Mouse (Mus musculus): ENCODE measurements at regions not wholly inside any gene's neighbourhood (a gene's known extent, or its start where the extent isn't known, plus 50 kb on each side); places are given as distances from the start of the nearest gene placed in this dataset.
"Not testable (repeated sequence)": the region's sequence is repeated elsewhere in the genome, so short reads cannot be mapped to it uniquely, and the experiment has no call there.

GRCm38 (mm10) chr8:89499831-89500230, 455.9 kb upstream of the Sall1 start:
- DNase-seq (ENCODE audit: low spot score): no peak
- intact Hi-C loops (cut with DNase I): no loop called here

GRCm38 (mm10) chr8:89498088-89498695, 454.2 kb upstream of the Sall1 start:
- DNase-seq (ENCODE audit: low spot score): no peak

GRCm38 (mm10) chr8:89492336-89492735, 448.4 kb upstream of the Sall1 start:
- intact Hi-C loops (cut with DNase I): no loop called here
- DNase-seq (ENCODE audit: low spot score): no peak

More at GRCm38 (mm10) chr8:89498088-89498695, 454.2 kb upstream of the Sall1 start:
- intact Hi-C loops (cut with DNase I): no loop called here

- intact Hi-C loops (cut with DNase I); DNase-seq (ENCODE audit: low spot score): not testable (repeated sequence)
These were observed 438.5 kb upstream of the Sall1 start for GRCm38 (mm10) chr8:89482481-89482880.

GRCm38 (mm10) chr8:89476930-89477329, 433.0 kb upstream of the Sall1 start:
- intact Hi-C loops (cut with DNase I): no loop called here

GRCm38 (mm10) chr8:89471116-89471515, 427.2 kb upstream of the Sall1 start:
- no peak for DNase-seq (ENCODE audit: low spot score)

More at GRCm38 (mm10) chr8:89476930-89477329, 433.0 kb upstream of the Sall1 start:
- DNase-seq (ENCODE audit: low spot score): no peak

GRCm38 (mm10) chr8:89468782-89469220, 424.8 kb upstream of the Sall1 start:
- no peak for DNase-seq (ENCODE audit: low spot score)
- intact Hi-C loops (cut with DNase I): no loop called here

More at GRCm38 (mm10) chr8:89471116-89471515, 427.2 kb upstream of the Sall1 start:
- intact Hi-C loops (cut with DNase I): no loop called here

- no peak for DNase-seq (ENCODE audit: low spot score)
- intact Hi-C loops (cut with DNase I): no loop called here
These were observed 421.3 kb upstream of the Sall1 start for GRCm38 (mm10) chr8:89465211-89465753.

- intact Hi-C loops (cut with DNase I): no loop called here
- DNase-seq (ENCODE audit: low spot score): no peak
These were observed 412.6 kb upstream of the Sall1 start for GRCm38 (mm10) chr8:89456517-89456916.

- intact Hi-C loops (cut with DNase I): no loop called here
- no peak for DNase-seq (ENCODE audit: low spot score)
These were observed 411.8 kb upstream of the Sall1 start for GRCm38 (mm10) chr8:89455731-89456130.

- intact Hi-C loops (cut with DNase I): no loop called here
- no peak for DNase-seq (ENCODE audit: low spot score)
These were observed 410.2 kb upstream of the Sall1 start for GRCm38 (mm10) chr8:89454197-89454596.

- DNase-seq (ENCODE audit: low spot score): no peak
- intact Hi-C loops (cut with DNase I): no loop called here
These were observed 409.8 kb upstream of the Sall1 start for GRCm38 (mm10) chr8:89453724-89454123.

GRCm38 (mm10) chr8:89444466-89444865, 400.5 kb upstream of the Sall1 start:
- intact Hi-C loops (cut with DNase I): no loop called here
- no peak for DNase-seq (ENCODE audit: low spot score)

GRCm38 (mm10) chr8:89439304-89439703, 395.3 kb upstream of the Sall1 start:
- no peak for DNase-seq (ENCODE audit: low spot score)
- intact Hi-C loops (cut with DNase I): no loop called here

- DNase-seq (ENCODE audit: low spot score): no peak
These were observed 383.0 kb upstream of the Sall1 start for GRCm38 (mm10) chr8:89426969-89427368.

GRCm38 (mm10) chr8:89415287-89415686, 371.3 kb upstream of the Sall1 start:
- intact Hi-C loops (cut with DNase I): no loop called here
- DNase-seq (ENCODE audit: low spot score): no peak

More at GRCm38 (mm10) chr8:89426969-89427368, 383.0 kb upstream of the Sall1 start:
- intact Hi-C loops (cut with DNase I): no loop called here

GRCm38 (mm10) chr8:89412500-89412899, 368.5 kb upstream of the Sall1 start:
- intact Hi-C loops (cut with DNase I): no loop called here
- DNase-seq (ENCODE audit: low spot score): no peak

GRCm38 (mm10) chr8:89412046-89412445, 368.1 kb upstream of the Sall1 start:
- no peak for DNase-seq (ENCODE audit: low spot score)
- intact Hi-C loops (cut with DNase I): no loop called here

GRCm38 (mm10) chr8:89406688-89407087, 362.7 kb upstream of the Sall1 start:
- intact Hi-C loops (cut with DNase I): no loop called here
- DNase-seq (ENCODE audit: low spot score): no peak

GRCm38 (mm10) chr8:89404287-89404686, 360.3 kb upstream of the Sall1 start:
- no peak for DNase-seq (ENCODE audit: low spot score)
- intact Hi-C loops (cut with DNase I): no loop called here

- intact Hi-C loops (cut with DNase I): no loop called here
- no peak for DNase-seq (ENCODE audit: low spot score)
These were observed 352.7 kb upstream of the Sall1 start for GRCm38 (mm10) chr8:89396673-89397072.

GRCm38 (mm10) chr8:89392749-89393148, 348.8 kb upstream of the Sall1 start:
- no peak for DNase-seq (ENCODE audit: low spot score)
- intact Hi-C loops (cut with DNase I): no loop called here
